Mouse (Mus musculus) thymus, postnatal 10 days (tissue): Measurements from ENCODE around the gene Pnmal2.
A peak's percentile ranks its signal among the peaks of the same experiment; 100 is the strongest.

ENCODE experiments used
- DNase-seq, 2 experiments: peaks; one replicate each; pipeline ENCODE4 v3.0.0; 2021; ENCODE audit warnings: low spot score in 2 of 2

Gene Pnmal2

DNA sequence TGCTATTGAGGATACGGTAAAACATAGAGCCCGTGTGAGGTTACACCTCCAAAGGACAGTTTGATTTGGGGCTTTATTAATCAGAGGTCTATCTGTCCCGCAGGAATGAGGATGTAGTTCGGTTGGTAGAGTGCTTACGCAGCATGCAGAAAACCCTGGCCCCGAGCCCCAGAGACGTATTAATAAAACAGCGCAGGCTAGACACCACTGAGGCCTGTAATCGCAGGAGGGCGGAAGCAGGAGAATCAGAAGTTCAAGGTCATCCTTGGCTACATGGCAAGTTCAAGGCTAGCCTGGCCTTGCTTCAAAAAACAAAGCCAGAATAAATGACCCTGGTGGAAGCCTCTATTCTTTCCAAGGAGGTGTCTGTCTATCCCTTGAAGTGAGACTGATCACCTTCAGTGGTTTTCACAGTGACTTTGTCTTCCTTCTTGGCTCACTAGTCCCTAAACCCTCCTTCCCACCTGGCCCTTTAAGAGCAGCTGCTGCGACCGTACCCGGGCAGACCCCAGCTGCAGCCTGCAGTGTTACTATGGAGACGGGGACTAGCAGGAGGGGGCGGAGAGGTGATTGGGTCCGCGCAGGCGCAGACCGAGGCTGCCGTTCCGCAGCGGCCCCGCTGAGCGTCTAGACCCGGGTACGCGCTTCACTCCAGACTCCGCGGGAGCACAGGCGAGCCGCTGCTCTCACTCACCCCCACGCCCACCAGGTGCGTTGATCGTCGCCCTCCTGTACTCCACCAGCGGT lies at the start of gene Pnmal2:
Gene Pnmal2 (plus strand): TSS at position 622 of the 747 bp plus-strand sequence.
- DNase-seq = peak; percentile 94 to 95

DNA sequence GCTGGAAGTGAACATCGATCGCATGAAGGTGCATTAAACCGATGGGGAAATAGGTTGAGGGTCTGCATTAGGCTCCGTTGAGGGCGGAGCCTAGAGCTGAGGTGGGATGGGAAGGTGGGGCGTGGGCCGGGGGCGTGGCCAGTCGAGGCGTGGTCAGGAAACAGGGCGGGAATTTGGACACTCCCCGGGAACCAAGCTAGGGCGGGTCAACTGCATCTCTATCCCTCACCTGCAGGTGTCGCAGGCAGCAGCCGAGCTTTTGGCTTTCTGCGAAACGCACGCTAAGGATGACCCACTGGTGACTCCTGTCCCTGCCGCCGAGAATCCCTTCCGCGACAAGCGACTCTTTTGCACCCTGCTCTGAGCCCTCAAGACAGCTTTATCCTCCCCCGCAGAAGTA lies 49.5 kb upstream of the Pnmal2 start:
- peak; percentile 53 to 67 for DNase-seq

DNA sequence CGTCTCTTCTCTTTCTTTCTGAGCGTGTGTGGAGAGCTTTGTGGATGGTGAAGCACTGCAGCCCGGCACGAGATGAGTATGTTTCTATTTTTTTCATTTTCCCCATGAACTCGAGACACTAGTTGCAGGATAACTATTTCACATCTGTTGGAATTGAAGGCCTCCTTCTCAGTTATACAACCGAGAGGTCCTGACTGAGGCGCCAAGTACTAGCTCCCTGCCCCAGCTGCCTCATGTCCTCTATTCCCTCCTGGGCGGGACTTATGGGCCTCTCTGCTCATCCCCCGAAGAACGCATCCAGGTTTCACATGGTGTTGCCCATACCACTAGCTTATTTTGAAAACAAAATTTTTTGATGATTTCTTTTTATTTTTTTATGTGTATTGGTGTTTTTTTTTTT lies 49.0 kb upstream of the Pnmal2 start:
- DNase-seq = no peak

DNA sequence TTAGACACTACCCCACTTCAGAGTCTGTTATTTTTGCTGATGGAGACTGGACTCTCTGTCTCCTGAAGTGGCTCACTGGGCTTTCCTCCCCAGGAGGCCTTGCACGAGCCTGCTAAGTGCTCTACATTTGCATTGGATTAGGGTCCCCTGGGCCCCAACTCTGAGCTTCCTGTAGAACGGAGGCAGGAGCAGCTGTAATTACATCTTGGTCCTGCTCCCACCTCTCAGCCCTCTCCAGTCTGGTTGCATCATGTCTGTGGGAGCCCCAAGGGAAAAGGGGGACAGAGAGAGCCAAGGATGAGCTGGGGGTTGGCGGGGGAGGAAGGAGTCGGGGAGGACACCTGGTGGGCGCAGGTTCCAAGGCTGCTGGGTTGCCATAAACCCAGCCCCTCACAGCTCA lies 44.0 kb upstream of the Pnmal2 start:
- DNase-seq = no peak

DNA sequence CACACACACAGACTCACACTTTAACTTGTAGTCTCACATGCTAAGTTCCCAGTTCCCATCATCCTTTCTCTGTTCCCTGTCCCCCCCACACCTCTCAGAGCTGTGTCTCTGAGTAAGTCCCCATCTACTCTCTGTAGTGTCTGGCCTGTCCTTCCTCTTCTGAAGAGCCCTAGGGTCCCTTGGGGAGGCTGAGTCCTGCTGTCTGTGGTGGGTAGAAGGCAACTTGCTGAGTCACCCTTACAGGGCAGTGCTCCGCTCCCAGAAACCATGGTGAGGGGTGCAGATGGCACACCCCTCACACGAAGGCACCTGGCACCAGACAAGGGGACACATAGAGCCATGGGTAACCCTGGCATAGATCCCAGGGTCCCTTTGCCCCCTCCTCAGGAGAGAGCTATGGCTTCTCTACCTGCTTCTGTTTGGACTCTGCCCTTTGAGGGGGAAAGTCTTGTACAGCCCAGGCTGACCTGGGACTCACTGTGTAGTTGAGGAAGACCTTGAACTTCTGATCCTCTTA lies 41.0 kb upstream of the Pnmal2 start:
- DNase-seq = no peak

DNA sequence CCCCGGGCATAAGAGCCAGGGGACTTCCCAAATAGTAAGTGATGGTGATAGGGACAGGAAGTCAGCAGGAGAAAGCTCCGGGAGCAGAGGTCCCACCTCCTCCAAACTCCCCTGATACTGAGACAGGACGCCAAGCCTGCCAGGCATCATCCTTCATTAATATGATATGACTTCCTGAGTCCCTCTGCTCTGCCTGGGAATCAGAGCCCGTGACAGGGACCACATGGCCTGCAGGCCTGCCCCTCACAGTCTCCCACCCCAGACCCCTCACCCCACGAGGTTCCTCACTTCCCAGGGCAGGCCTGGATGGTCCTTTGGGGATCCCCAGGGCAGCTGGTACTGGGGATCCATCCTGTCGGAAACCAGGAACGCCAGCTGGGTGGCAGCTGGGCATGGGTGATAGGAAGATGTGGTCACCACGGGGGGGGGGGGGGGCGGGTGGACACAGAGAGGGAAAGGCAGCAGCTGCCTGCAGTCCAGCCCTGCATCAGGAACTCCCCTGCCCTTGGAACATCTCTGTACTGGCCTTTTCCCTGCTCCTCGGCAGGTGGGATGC lies 40.3 kb upstream of the Pnmal2 start:
- no peak for DNase-seq

DNA sequence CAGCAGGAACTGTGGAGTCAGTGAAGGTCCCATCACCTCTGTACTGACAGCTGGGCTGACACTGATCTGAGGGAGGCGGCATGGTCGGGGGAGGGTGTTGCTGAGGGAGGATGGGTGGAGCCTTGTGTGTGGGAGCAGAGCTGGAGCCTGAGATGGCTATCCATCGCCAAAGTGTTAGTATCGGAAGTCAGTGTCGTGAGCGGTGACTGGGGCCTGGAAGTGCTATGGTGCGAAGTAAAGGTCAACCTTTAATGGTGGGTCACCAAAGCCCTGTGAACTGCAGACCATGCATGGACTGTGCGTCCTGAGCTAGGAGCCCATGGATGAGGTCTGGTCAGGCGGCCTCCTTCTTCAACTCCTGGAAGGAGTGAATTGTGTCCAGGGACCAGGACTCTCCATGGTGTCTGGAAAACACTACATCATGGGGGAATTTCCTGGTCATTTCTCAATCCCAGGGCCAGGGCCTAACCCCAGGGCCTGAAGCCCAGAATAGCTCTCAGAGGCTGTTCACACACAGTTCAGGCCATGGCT lies 38.9 kb upstream of the Pnmal2 start:
- no peak for DNase-seq

DNA sequence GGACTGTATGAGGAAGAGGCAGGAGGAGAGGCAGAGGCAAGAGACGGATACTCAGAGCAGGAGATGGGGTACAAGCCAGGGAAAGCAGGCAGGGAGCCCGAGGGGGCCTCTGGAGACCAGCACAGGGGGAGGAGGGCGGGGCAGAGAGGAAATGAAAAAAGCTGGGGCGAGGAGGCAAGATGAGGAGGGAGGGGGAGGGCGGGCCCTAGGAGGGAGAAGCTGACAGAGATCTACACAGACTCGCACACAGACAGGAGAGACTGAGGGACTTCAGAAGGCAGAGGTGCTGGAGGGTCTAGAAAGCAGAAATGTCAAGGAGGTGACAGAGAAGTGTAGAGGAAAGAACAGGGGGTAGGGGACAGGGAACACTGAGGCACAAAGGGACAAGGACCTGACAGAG lies 38.2 kb upstream of the Pnmal2 start, which contains the start of gene Ptgir:
Gene Ptgir (plus strand): TSS at position 210 of the 400 bp plus-strand sequence.
- DNase-seq = peak in 1 of 2 experiments; percentile 52

DNA sequence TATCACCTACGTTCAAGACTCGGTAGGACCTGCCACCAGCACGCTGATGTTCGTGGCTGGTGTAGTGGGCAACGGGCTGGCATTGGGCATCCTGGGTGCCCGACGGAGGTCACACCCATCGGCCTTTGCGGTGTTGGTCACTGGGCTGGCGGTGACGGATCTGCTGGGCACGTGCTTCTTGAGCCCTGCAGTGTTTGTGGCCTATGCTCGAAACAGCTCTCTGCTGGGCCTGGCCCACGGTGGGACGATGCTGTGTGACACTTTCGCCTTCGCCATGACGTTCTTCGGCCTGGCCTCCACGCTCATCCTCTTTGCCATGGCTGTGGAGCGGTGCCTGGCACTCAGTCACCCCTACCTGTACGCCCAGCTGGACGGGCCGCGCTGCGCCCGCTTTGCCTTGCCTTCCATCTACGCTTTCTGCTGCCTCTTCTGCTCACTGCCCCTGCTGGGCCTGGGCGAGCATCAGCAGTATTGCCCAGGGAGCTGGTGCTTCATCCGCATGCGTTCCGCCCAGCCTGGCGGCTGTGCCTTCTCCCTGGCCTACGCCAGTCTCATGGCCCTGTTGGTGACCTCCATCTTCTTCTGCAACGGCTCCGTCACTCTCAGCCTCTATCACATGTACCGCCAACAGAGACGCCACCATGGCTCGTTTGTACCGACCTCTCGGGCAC lies 37.5 kb upstream of the Pnmal2 start:
- DNase-seq = no peak

DNA sequence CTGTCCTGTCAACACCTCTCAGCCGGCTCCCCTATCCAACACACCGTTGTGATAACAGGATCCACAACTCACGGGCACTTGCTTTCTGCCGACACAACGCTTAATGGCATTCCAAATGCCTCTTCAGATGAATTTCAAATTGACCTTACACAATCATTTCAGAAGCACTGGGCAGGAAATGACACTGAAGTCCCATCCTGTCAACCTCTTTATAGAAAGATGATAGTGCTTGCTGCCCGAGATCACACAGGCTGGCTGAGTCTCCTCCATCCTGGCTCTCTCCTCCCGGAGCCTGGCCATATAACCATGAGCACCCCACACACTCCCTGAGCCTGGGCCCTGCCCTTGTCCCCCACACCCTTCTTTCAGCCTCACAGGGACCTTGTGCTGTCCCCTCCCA lies 36.6 kb upstream of the Pnmal2 start:
- no peak for DNase-seq

DNA sequence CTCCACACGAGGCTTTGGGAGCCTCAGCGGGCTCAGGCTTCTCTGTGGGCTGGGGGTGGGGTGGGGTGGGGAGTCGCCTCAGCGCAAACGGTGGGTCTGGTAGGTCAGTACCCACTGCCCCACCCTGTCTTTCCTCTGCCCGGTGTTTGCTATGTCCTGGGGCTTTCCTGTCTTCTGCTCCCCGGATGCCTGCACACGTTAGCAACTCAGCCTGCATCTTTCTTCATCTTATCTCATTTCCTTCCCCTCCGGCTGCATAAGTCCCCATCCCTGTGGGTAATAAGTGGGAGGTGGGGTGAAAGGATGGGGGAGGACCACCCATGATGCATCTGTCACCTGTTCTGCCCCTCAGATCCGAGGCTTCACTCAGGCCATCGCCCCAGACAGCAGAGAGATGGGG lies 36.1 kb upstream of the Pnmal2 start:
- no peak for DNase-seq

DNA sequence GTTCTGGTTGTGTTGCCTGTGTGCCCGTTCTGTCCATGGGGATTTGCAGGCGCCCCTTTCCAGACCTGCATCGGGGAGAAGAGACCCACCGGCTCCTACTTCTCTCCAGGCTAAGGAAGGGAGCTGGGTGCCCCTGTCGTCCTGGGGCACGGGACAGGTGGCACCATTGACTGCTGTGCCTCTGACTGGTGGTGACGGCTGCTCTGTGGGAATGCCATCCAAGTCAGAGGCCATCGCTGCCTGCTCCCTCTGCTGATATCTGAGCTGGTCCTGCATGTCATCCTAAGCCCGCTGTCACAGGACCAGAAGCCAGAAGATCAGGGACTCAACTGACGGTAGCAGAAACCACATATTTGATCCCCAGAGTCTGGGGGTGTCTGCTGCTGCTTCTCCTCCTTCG lies 35.6 kb upstream of the Pnmal2 start:
- DNase-seq = no peak

DNA sequence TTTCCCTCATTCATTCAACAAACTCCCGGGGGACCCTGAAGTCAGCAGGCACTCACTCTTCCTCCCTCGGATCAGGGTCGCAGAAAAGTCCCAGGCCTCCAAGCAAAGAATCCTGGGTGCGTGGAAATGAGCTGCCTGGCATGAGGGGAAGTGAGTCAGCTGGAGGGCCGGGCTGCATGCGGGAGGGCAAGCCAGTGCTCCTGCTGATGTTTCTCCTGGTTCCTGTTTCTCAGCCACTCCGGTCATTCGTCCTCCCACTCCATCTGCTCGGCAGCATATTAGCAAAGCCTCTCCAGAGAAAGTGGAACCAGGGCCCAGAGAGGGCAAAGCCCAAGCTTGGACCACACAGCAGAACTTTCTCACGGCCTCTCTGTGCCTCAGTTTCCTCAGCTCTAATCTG lies 34.6 kb upstream of the Pnmal2 start:
- DNase-seq = no peak

DNA sequence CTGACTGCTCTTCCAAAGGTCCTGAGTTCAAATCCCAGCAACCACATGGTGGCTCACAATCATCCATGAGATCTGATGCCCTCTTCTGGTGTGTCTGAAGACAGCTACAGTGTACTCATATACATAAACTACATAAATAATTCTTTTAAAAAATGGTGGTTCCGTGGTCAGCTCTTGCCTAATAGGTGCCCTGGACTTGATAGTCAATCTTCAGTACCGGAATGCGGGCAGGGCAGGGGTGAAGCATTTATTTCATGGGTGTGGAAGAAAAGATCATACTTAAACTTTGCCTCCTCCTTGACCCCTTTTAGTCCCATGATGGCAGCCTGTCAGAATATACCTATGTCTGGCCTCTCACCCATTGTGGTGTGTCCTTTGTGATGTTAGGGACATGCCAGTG lies 32.6 kb upstream of the Pnmal2 start:
- no peak for DNase-seq

DNA sequence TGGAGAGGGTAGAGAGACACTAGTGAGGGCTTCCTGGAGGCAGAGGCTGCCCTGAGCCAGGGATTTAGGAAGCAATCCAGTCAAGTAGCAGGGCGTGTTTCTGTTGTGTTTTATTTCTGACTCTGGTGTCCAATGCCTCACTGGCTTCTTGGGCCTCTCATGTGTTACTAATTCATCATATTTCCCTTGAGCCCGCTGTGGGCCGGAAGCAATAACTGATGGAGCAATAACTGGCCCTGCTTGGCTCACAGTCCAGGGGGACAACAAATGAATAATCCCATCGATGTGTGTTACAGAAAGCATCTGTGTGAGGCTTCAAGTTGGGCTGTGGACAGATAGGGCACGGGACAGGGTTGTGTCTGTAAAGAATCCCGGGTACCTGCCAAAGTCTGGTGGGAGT lies 32.1 kb upstream of the Pnmal2 start:
- DNase-seq = no peak

DNA sequence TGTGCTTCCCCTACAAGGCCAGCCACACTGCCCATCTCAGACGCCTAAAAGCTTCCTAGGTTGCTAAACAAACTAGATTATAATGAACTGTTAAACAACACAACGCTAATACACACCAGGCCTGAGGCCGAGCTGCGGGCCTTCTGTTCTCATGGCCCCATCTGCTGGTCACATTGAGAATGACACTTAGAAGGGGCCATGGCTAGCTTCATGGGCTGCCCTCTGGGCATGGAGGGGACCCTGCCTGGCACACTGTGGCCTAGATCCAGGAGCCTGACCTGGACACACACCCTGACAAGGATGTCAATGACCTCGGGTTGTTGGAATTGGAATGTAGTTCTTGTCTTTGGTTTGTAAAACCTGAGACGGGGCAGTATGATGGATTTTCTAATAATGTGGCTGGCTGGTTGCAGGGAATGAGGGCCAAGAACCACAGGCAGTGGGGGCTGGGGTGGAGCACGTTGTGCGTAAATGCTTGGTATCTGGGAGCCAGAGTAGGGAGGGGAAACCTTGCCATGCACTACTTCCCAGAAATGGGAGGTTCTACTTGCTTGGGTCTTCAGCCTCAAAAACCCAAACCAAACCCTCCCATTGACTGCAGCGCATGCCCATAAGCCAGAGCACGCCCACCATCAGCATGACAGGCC lies 30.6 kb upstream of the Pnmal2 start:
- peak; percentile 46 to 68 for DNase-seq

DNA sequence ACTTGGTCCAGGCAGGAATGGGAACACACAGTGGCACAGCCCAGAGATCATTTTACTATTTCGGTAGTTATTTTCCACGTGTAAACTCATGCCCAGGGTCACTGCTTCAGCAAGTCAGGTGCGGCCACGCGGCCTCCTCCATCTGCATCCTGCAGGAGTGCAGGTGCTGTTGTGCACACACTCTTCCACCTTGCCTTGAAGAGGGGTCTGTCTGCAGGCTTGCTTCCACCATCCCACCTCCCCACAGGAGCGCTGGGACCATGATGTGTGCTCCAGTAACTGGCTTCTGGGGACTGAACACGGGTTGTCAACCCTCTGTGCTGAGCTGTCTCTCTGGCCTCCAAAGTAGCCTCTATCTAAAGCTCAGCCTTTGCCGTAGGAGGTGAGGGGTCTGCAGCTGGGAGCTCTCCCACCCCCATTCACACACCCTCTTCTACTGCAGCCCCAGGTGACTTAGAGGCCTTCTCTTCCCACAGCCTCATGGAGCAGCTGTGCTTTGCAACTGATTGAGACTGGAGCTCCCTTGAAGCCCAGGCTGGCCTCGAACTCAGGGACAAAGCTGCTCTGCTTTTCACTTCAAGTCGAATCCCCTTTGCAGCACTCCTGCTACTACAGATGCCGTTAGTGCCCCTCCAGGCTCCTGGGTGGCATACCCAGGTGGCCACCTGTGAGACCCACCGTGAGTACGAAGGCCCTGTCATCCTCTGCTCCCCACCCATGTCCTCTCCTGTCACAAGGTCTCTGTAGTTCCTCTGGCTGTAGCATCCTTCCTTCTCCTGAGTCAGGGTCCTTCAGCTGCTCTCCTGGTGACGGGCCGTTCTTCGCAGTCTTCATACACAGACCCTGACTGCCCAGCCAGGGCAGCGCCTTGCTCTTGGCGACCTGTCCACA lies 29.8 kb upstream of the Pnmal2 start:
- no peak for DNase-seq

DNA sequence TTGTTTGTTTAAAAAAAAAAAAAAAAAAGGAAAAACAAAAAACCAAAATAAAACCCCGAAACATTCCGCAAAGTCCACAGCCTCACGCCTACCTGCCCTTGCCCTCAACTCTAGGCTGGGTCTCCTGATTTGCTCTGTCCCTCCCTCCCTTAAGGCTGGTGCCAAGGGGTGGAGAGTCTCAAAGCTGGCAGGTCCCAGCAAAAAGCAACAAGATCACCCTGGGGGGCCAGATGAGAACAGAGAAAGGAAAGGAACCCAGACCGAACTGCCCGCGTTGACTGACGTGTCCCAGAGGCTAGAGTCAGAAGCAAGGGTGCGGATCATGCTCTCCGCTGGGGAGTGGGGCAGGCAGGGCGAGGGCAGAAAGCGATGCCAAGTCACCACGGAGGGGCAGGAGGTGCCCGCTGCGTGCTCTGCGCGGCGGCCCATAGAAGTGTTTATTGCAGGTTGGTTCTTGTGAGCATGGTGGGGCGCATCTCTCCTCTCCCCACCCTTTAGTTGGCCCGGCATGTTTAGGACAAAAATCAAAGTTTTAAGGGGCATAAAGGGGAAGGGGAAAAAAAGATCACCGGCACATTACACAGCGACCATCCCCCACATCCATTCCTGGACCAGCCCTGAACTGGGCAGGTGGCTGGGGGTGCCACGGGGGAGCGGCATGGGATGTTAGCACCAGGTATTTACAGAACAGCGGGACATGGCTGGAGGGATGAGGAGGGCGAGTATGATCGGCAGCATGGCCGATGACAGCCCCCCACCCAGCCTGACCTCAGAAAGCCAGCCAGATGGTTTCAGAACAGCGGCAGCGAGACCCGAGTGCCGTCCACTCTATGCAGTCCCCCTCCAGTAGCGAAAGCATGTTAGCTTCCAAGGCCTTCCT lies 28.8 kb upstream of the Pnmal2 start:
- DNase-seq = no peak

DNA sequence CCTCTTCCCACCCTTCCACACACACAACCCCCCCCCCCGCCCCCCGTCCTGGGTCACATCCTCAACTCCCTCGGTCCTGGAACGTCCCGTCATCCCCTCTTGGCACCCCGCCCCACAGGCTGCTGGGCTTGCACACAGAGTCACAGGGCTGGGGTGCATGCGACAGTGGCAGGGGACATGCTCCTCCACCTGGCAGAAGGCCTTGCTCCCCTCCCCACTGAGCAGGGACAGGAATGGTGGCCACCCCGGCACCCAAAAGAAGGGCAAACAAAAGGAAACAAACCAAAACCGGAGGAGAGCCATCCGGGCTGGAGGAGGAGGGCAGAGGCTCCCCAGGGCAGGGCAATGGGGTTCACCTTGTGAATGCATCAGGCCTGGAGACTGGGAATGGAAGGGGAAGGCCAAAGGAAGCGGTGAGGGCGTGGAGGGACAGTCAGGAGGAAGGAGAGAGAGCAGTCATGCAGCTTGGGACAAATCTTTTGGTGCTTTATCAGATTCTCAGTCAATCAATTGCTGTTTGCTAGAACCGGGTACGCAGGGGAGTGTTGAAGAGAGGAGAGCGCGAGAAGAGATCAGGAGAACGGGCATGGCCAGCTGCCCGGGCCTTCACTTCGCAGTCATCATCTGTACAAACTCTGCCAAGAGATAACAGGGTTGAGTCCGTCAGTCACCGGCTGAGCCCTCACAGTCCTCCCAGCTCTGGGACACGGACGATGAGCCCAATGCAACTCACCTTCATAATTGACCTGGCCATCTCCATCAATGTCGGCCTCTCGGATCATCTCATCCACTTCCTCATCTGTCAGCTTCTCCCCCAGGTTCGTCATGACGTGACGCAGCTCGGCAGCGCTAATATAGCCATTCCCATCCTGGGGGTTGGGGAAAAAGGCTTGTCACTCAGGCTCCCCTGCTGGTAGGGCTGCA lies 27.9 kb upstream of the Pnmal2 start:
- DNase-seq = no peak
